Mouse (Mus musculus) liver, adult (tissue): Measurements from ENCODE around the gene Rptor.

Experiments used
- GATA4 ChIP-seq: IDR thresholded peaks from 2 replicates; pipeline ENCODE4 v1.6.1; 2014; ENCODE audit warnings: mild to moderate bottlenecking, low read length; ENCODE audit not compliant: insufficient replicate concordance

Rptor gene

GRCm38 (mm10) chr11:119685910-119686659, 83.4 kb downstream of the Rptor start:
- TF ChIP-seq GATA4: no peak

GRCm38 (mm10) chr11:119687316-119687715, 84.6 kb downstream of the Rptor start:
- no peak for TF ChIP-seq GATA4

- TF ChIP-seq GATA4: no peak
These were observed 85.3 kb downstream of the Rptor start for GRCm38 (mm10) chr11:119687966-119688365.

GRCm38 (mm10) chr11:119689936-119690335, 87.2 kb downstream of the Rptor start:
- TF ChIP-seq GATA4: no peak

GRCm38 (mm10) chr11:119692196-119692910, 89.6 kb downstream of the Rptor start:
- no peak for TF ChIP-seq GATA4

- no peak for TF ChIP-seq GATA4
These were observed 90.2 kb downstream of the Rptor start for GRCm38 (mm10) chr11:119692911-119693261.

- no peak for TF ChIP-seq GATA4
These were observed 91.6 kb downstream of the Rptor start for GRCm38 (mm10) chr11:119694146-119694860.

- TF ChIP-seq GATA4: no peak
These were observed 93.7 kb downstream of the Rptor start for GRCm38 (mm10) chr11:119696401-119696800.

- TF ChIP-seq GATA4: no peak
These were observed 102.8 kb downstream of the Rptor start for GRCm38 (mm10) chr11:119705381-119706066.

GRCm38 (mm10) chr11:119707259-119707658, 104.6 kb downstream of the Rptor start:
- TF ChIP-seq GATA4: no peak

- TF ChIP-seq GATA4: no peak
These were observed 106.5 kb downstream of the Rptor start for GRCm38 (mm10) chr11:119709239-119709638.

- no peak for TF ChIP-seq GATA4
These were observed 107.6 kb downstream of the Rptor start for GRCm38 (mm10) chr11:119710338-119710737.

GRCm38 (mm10) chr11:119710822-119711221, 108.1 kb downstream of the Rptor start:
- TF ChIP-seq GATA4: no peak

- no peak for TF ChIP-seq GATA4
These were observed 112.7 kb downstream of the Rptor start for GRCm38 (mm10) chr11:119715437-119715836.
